Mouse (Mus musculus): ENCODE measurements around the gene Olfr19.

GRCm38 (mm10) chr16:16676305-16676704 lies at the start of gene Olfr19:
- TF ChIP-seq CTCF (IDR thresholded peaks at IDR 0.05; ENCODE audit: extremely low read depth, insufficient read depth, low read length) = no peak
- TF ChIP-seq POLR2A (IDR thresholded peaks at IDR 0.05; ENCODE audit: extremely low read depth, insufficient read depth, low read length) = no peak

All from cortical plate, adult 2 months (tissue).